In the genomic region with DNA sequence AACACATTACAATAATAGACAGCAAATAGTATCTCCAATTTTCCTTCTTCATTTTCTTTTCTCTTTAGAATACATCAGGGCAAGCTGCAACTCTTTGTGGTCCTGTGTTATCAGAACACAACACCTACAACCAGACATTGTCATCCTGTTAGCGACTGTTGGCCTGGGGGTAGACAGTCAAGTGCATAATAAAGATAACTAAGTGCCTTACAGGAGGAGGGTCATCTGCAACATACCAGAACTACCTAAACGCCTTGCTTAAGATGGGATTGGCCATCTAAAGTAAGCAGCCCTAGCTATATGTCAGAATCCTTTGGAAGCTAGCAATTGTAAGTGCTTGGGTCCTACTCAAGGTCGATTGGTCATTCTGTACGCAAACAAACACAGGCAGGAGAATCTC, we compare ENCODE assay signal across 31 mouse cellular contexts. TPM values are rescaled to one million over a fixed set of nuclear protein-coding genes. Genes with fewer than 3 reads are reported as not detected.
DNase-seq lines count a peak whose midpoint lies in the region; ATAC-seq and TF ChIP-seq lines count a peak whose summit lies in the region.
"Had no signal": no experiment of that assay in that cellular context is flagged by ENCODE, and none has a peak within 500 bp of the region (broad histone marks: within the 10 kb centered on the region; RNA-seq: fewer than 3 reads in every experiment).

No protein-coding gene starts in this region.

- intact Hi-C loops in left cerebral cortex, adult 2 months (cut with DNase I) = no loop called here
- intact Hi-C loops in left cerebral cortex, postnatal 14 days (cut with DNase I) = no loop called here

- no peaks in the 10 kb centered on the region for H3K36me3 ChIP-seq in hindbrain, embryonic 10.5 days
- H3K36me3 ChIP-seq in hindbrain, embryonic 14.5 days (replicated peaks; ENCODE audit: control insufficient read depth, insufficient read depth) = no peaks in the 10 kb centered on the region
- H3K36me3 ChIP-seq in liver, embryonic 13.5 days = no peaks in the 10 kb centered on the region
- H3K36me3 ChIP-seq: embryonic facial prominence, embryonic 10.5 days; embryonic facial prominence, embryonic 15.5 days; forebrain, embryonic 12.5 days; heart, embryonic 13.5 days; lung, embryonic 15.5 days; midbrain, embryonic 10.5 days; midbrain, embryonic 15.5 days; neural tube, embryonic 15.5 days had no signal

- no peak overlapping the region for H3K4me3 ChIP-seq in hindbrain, embryonic 10.5 days
- H3K4me3 ChIP-seq in hindbrain, embryonic 14.5 days (replicated peaks; ENCODE audit: low read length) = no peak overlapping the region
- 0 out of 2 replicates have a peak overlapping the region, but pooled peaks have one; percentile 2 for H3K4me3 ChIP-seq in liver, embryonic 13.5 days (replicated peaks)
- H3K4me3 ChIP-seq in layer of hippocampus, adult 2 months = no peak overlapping the region
- no peak overlapping the region for H3K4me3 ChIP-seq in left cerebral cortex, adult 2 months
- H3K4me3 ChIP-seq: embryonic facial prominence, embryonic 10.5 days; embryonic facial prominence, embryonic 15.5 days; forebrain, embryonic 12.5 days; heart, embryonic 13.5 days; lung, embryonic 15.5 days; midbrain, embryonic 10.5 days; midbrain, embryonic 15.5 days; neural tube, embryonic 15.5 days had no signal

- peaks cover 34% of the 10 kb centered on the region for H3K4me1 ChIP-seq in hindbrain, embryonic 10.5 days (replicated peaks)
- peaks cover 25% of the 10 kb centered on the region for H3K4me1 ChIP-seq in hindbrain, embryonic 14.5 days (replicated peaks; ENCODE audit: control insufficient read depth, insufficient read depth, low read length)
- peaks cover 60% of the 10 kb centered on the region for H3K4me1 ChIP-seq in liver, embryonic 13.5 days (replicated peaks)

- no peak for ATAC-seq in hindbrain, embryonic 14.5 days (ENCODE audit: low FRiP score)
- ATAC-seq in liver, embryonic 13.5 days (ENCODE audit: low read depth) = peak; percentile 38
- peak; percentile 57 for ATAC-seq in megakaryocyte progenitor cell, adult 5-6 weeks (replicated peaks; ENCODE audit: poor library complexity)
- ATAC-seq: activated CD4-positive, CD25-positive, alpha-beta regulatory T cell, adult 4 months; hindbrain, embryonic 16.5 days; midbrain, embryonic 15.5 days had no signal

- TF ChIP-seq CTCF in layer of hippocampus, adult 2 months (conservative IDR thresholded peaks at IDR 0.05) = no peak
- TF ChIP-seq CTCF in left cerebral cortex, adult 2 months (IDR thresholded peaks at IDR 0.05) = no peak

- no peaks in the 10 kb centered on the region for H3K27me3 ChIP-seq in hindbrain, embryonic 10.5 days (ENCODE audit: insufficient read depth, poor library complexity, severe bottlenecking)
- H3K27me3 ChIP-seq in hindbrain, embryonic 14.5 days (ENCODE audit: control insufficient read depth, insufficient read depth, low read length) = no peaks in the 10 kb centered on the region
- H3K27me3 ChIP-seq in liver, embryonic 13.5 days = no peaks in the 10 kb centered on the region
- H3K27me3 ChIP-seq: embryonic facial prominence, embryonic 15.5 days; forebrain, embryonic 12.5 days; heart, embryonic 13.5 days; lung, embryonic 15.5 days; midbrain, embryonic 15.5 days; neural tube, embryonic 15.5 days had no signal

- DNase-seq in hindbrain, embryonic 10.5 days (ENCODE audit: low spot score) = no peak
- no peak for DNase-seq in hindbrain, embryonic 14.5 days (ENCODE audit: low spot score)
- peak; percentile 65 for DNase-seq in c-Kit-positive CD71-positive TER-119-positive erythroid progenitor cells, embryonic 14.5 days (ENCODE audit: low spot score)
- peak; percentile 66 for DNase-seq in liver, embryonic 13.5 days
- DNase-seq in layer of hippocampus, adult 2 months (ENCODE audit: low spot score in 2 of 2) = no peak
- DNase-seq in left cerebral cortex, adult 2 months (ENCODE audit: extremely low spot score in 1 of 2, low spot score in 2 of 2) = no peak
- DNase-seq in left cerebral cortex, postnatal 14 days (ENCODE audit: low spot score in 2 of 2) = no peak
- DNase-seq: adrenal gland, adult 2 months; cerebellum, adult 11 months; cerebellum, adult 9-11 months; gastrocnemius, postnatal 25 days; heart, adult 18-20 months; heart, postnatal 10 days; kidney, adult 18-20 months; left cerebral cortex, postnatal 4 days; lung, postnatal 36 days; retina, postnatal 1 day; right cerebral cortex, postnatal 14 days; thymus, postnatal 4 days had no signal

- H3K4me2 ChIP-seq in hindbrain, embryonic 14.5 days (replicated peaks) = no peak overlapping the region
- peak overlapping the region; percentile 38 for H3K4me2 ChIP-seq in liver, embryonic 13.5 days
- H3K4me2 ChIP-seq: embryonic facial prominence, embryonic 15.5 days; forebrain, embryonic 12.5 days; heart, embryonic 13.5 days; lung, embryonic 15.5 days; midbrain, embryonic 15.5 days; neural tube, embryonic 15.5 days had no signal

- WGBS in hindbrain, embryonic 10.5 days = 81% methylated on average over 4 of the region's 4 CpGs
- 85% methylated on average over 4 of the region's 4 CpGs for WGBS in hindbrain, embryonic 14.5 days
- 19% methylated on average over 4 of the region's 4 CpGs for WGBS in liver, embryonic 13.5 days (ENCODE audit: insufficient replicate concordance)

- H3K9ac ChIP-seq in hindbrain, embryonic 14.5 days = no peak overlapping the region
- H3K9ac ChIP-seq in liver, embryonic 13.5 days = peak overlapping the region; percentile 47; the same call in 1 of the 2 replicates
- H3K9ac ChIP-seq: embryonic facial prominence, embryonic 15.5 days; forebrain, embryonic 12.5 days; heart, embryonic 13.5 days; lung, embryonic 15.5 days; midbrain, embryonic 15.5 days; neural tube, embryonic 15.5 days had no signal

- H3K9me3 ChIP-seq in hindbrain, embryonic 10.5 days = no peaks in the 10 kb centered on the region
- no peaks in the 10 kb centered on the region for H3K9me3 ChIP-seq in hindbrain, embryonic 14.5 days (ENCODE audit: control insufficient read depth, low read length)
- H3K9me3 ChIP-seq in liver, embryonic 13.5 days (replicated peaks) = no peaks in the 10 kb centered on the region
- H3K9me3 ChIP-seq: embryonic facial prominence, embryonic 10.5 days; embryonic facial prominence, embryonic 15.5 days; forebrain, embryonic 12.5 days; heart, embryonic 13.5 days; lung, embryonic 15.5 days; midbrain, embryonic 10.5 days; midbrain, embryonic 15.5 days; neural tube, embryonic 15.5 days had no signal

- 0 out of 2 replicates have a peak overlapping the region, but pooled peaks have one; percentile 97 for H3K27ac ChIP-seq in hindbrain, embryonic 10.5 days
- no peak overlapping the region for H3K27ac ChIP-seq in hindbrain, embryonic 14.5 days
- peak overlapping the region; percentile 93 for H3K27ac ChIP-seq in liver, embryonic 13.5 days
- H3K27ac ChIP-seq in layer of hippocampus, adult 2 months = no peak overlapping the region
- no peak overlapping the region for H3K27ac ChIP-seq in left cerebral cortex, adult 2 months
- H3K27ac ChIP-seq: embryonic facial prominence, embryonic 10.5 days; forebrain, embryonic 12.5 days; heart, embryonic 13.5 days; kidney, postnatal 0 days; lung, embryonic 15.5 days; midbrain, embryonic 15.5 days had no signal

RNA-seq across cellular contexts. Expression of a gene that starts 2.1 kb away (rescaled TPM):
- 135 and 137 TPM in 2 replicates for polyA plus RNA-seq in hindbrain, embryonic 10.5 days (2016; fragmentation: Nextera tagmentation; extraction: Ambion mirVana)
- polyA plus RNA-seq in hindbrain, embryonic 14.5 days (2014; fragmentation: Nextera tagmentation; extraction: Ambion mirVana) = 204 and 220 TPM in 2 replicates
- polyA plus RNA-seq in liver, embryonic 13.5 days (2015; fragmentation: Nextera tagmentation; extraction: Ambion mirVana) = 56.4 and 56.9 TPM in 2 replicates
- 49.8 and 60.5 TPM in 2 replicates for total RNA-seq in megakaryocyte progenitor cell, adult 5-6 weeks (2015)
- total RNA-seq in megakaryocyte progenitor cell, adult 5-6 weeks (2017) = 26.7 and 39.1 TPM in 2 replicates
- 100 to 1,000 TPM; 128 to 131 TPM for total RNA-seq in layer of hippocampus, adult 2 months (2021)
- total RNA-seq in left cerebral cortex, adult 2 months (2021) = 100 to 1,000 TPM; 137 to 148 TPM
- 100 to 1,000 TPM; 133 to 148 TPM for total RNA-seq in left cerebral cortex, postnatal 14 days (2021)

Comparison
In these comparisons a context has a peak if more than half of its experiments do, and no peak if none do; other contexts are left out.
1. H3K27ac ChIP-seq: peak in hindbrain, embryonic 10.5 days (single experiment) and liver, embryonic 13.5 days (single experiment); none in hindbrain, embryonic 14.5 days (single experiment), layer of hippocampus, adult 2 months (single experiment) and left cerebral cortex, adult 2 months (single experiment).
2. DNase-seq: peak in c-Kit-positive CD71-positive TER-119-positive erythroid progenitor cells, embryonic 14.5 days (single experiment) and liver, embryonic 13.5 days (single experiment); none in hindbrain, embryonic 10.5 days (single experiment), hindbrain, embryonic 14.5 days (single experiment), layer of hippocampus, adult 2 months (0 of 2), left cerebral cortex, adult 2 months (0 of 2) and left cerebral cortex, postnatal 14 days (0 of 2).